Mouse (Mus musculus): Measurements from ENCODE around the gene Spsb1.

Spsb1 gene

GRCm38 (mm10) chr4:149951201-149951600 is 3.6 kb downstream of the Spsb1 start:
- no peak for DNase-seq (ENCODE audit: low spot score)

DNA sequence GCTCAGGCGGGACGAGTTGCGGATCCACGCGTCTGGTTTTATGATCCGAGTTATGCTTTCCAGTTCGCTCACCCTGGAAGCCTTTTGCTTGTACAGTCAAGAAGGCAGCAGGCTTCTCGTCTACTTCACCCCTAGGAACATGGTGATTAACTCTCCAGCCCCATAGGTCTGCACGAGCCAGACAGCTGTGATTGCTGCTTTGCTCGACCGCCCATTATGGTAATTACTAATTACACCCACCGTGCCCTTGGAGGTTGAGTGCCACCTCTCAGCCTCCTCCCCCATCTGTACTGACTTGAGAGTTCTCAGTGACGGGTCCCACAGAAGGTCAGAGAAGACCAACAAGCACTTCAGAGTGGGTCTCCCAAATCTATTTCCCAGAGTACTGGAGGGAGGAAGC is 5.2 kb downstream of the Spsb1 start:
- DNase-seq (ENCODE audit: low spot score), result no peak

- DNase-seq (ENCODE audit: low spot score), result no peak
Observed at GRCm38 (mm10) chr4:149948119-149948518, 6.7 kb downstream of the Spsb1 start.

DNA sequence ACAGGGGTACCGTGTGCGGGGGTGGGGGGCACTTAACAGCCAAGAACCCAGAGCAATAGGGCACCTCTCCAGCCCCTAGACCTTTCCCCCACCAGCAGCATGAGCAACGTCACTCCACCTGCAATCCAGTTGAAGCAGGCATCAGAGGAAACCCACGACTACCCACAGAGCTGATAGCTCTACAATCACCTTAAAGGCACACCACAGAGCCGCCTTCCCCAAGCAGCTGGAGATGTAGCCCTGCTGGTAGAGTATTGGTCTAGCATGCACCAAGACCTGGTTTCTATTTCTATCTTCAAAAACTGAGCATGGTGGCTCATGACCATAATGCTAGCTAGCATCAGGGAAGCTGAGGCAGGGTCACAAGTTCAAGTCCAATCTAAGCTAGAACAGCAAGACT is 7.4 kb downstream of the Spsb1 start:
- no peak for DNase-seq (ENCODE audit: low spot score)

GRCm38 (mm10) chr4:149945194-149945593 is 9.6 kb downstream of the Spsb1 start:
- no peak for DNase-seq (ENCODE audit: low spot score)

- DNase-seq (ENCODE audit: low spot score), result no peak
Observed at GRCm38 (mm10) chr4:149944214-149944613, 10.6 kb downstream of the Spsb1 start.

DNA sequence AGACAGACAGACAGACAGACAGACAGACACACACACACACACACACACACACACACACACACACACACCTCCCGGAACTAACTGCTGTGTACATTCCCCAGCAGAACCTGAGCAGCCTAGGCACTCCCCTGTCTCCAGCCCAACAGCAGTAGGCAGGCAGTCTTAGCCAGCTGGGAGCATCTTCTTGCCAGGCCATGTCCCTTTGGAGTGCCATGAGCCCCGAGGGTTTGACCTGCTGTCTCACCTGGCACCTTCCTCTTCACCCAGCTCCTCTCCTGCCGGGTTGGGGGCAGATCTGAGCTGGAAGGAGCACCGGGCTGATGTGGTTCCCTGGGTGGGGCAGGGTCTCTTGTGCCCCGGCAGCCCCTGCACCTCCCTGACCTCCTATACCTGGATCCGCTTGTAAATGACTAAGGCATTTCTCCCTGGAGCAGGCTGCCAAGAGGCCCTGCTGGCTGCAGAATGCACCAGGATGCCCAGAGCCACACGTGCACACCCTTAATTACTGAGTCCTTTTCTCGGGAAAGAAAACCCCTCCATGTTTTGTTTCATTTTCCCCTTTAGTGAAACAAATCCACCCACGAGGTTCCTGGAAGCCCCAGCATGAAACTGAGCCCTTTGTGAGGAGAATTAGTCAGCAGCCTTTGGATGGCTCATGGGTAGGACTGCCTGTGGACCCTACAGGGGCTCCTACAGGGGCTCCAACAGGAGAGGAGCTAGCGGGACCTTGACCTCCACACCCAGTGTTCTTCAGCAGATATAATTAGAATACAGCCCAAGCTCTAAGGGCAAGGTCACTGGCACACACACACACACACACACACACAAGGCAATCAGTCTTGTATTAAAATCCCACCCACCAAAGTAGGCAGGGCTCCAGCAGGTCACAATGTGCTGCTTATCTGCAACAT is 11.8 kb downstream of the Spsb1 start:
- no peak for DNase-seq (ENCODE audit: low spot score)

- no peak for DNase-seq (ENCODE audit: low spot score)
Observed at GRCm38 (mm10) chr4:149941067-149941755, 13.6 kb downstream of the Spsb1 start.

- no peak for DNase-seq (ENCODE audit: low spot score)
Observed at GRCm38 (mm10) chr4:149938701-149939100, 16.1 kb downstream of the Spsb1 start.

DNA sequence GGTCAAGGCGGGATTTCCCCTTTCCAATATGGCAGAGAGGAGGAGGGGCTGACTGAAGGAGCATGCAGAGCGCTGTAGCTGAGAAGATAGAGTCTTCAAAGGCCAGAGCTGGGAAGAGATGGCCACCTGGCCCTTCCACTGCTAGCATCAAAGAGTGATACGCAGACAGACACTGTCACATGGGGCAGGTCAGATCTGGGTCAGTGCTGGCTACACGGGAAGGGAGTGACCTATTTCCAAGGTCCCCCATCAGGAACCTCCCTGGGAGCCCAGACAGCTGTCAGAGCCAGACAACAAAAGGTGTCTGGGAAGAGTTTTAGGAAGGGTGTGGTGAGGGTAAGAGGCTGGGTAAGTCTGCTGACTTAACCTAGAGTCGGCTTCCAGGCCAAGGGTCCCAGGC is 17.9 kb downstream of the Spsb1 start:
- DNase-seq (ENCODE audit: low spot score), result no peak

DNA sequence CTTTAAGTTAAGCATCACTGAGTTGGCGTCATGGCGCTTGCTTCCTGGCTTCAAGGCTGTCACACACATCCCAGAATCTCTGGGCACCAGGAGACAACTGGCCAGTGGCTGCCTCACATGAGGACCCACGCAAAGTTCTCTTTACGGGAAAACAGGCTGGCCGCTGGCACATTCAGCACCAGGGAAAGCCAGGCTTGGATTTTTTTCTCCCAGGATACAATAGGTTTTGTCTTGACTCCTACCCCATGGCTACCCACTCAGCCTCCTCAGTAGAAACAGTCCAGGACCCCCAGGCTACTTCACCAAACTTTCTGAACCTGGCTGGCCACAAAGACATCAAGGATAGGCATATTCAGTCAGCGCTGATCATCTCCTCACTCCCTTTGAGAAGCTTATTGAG is 19.4 kb downstream of the Spsb1 start:
- no peak for DNase-seq (ENCODE audit: low spot score)

- DNase-seq (ENCODE audit: low spot score), result no peak
Observed at GRCm38 (mm10) chr4:149933519-149934245, 21.2 kb downstream of the Spsb1 start.

DNA sequence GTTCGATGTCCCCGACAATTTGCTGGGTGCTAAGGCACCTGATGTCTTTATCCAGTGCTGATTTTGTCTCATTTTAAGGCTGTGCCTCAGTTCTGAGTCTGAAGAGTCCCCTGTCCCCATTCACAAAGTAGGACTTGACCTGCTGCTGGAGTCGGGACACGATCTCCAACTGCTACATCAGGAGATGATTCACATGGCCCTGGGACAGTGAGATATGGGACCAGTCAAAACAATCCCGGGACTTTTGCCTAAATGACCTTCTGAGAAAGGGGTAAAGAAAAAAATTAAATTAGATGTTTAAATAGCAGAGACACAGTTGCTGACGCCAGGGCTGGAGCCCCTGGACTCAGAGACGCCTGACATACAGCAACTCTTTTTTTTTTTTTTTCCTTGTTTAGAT is 21.8 kb downstream of the Spsb1 start:
- DNase-seq (ENCODE audit: low spot score), result no peak

DNA sequence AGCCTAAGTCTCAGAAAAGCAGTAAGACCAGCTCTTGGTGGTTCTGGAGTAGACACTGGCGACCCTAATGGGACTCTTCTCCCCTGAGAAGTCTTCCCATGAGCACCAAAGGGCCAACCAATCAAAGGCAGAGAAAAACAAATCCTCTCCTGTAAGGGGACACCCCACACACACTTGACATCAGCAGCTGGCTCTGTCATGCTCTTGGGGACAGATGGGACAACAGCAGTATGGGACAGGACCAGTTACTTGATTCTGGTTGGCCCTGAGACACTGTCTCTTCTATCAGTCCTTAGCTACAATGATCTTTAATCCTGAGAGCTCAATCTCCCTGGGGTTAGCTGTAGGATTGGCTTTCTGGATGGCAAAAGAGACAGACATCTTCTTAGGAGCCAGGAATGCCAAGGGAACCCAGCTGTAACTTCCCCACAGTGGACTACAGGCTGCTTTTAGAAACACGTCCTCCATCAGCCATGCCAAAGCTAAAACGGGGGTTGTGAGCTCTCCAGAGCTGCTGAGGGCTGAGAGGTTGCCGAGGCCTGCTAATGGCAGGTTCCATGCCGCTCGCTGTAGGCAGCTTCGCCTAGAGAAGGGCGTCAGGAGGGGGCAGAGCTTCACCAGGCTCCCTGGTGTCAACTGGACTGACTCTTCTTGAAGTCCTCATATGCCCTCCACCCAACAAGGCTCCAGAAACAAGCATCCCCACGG is 22.6 kb downstream of the Spsb1 start:
- DNase-seq (ENCODE audit: low spot score), result no peak

GRCm38 (mm10) chr4:149930755-149931154 is 24.1 kb downstream of the Spsb1 start:
- no peak for DNase-seq (ENCODE audit: low spot score)

DNA sequence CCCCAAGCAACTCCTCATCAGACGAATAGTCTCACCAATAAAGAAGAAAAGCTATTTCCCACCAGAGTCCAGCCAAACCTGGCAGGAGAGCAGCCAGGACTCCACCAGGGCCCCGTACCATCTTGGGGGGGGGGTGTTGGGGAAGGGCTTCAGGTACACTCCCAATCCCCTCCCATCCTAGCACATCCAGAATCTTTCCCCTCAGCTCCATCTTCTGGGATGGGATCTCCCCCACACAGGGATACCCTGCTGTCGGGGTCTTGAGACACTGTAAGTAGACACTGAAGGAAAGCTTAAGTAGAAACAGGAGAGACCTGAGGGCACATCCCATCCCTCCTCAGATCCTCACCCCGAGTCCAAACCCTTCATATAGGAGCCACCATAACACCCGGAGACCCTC is 31.8 kb downstream of the Spsb1 start:
- no peak for DNase-seq (ENCODE audit: low spot score)

- no peak for DNase-seq (ENCODE audit: low spot score)
Observed at GRCm38 (mm10) chr4:149922121-149922718, 32.6 kb downstream of the Spsb1 start.

GRCm38 (mm10) chr4:149920886-149921285 is 34.0 kb downstream of the Spsb1 start:
- DNase-seq (ENCODE audit: low spot score), result no peak

DNA sequence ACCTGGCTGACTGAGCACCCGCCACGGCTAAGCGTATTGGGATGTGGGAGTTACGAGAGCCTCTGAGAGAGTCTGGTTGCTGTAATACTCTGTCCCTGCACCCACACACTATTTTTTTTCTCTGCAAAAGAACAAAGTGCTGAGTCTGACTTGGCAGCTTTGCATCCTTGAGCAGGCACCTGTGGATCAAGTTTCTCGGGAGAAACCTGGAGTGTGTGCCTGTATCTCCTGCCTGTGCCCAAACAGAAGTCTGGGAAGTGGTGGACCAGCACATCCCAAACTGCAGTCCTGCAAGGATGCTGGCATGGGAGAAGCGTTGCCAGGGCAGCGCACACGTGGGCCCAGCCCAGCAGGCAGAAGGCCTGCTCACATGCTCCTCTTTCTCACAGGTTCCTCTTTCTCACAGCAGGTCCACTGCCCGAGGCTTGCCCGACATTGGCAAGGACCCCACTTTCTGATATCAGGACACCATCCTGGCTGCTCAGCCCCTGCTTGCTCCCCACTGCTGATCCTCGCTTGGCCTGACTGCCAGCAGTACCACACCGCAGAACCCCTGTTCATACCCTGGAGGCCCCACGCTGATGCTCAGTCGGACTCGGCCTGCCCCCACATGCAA is 36.3 kb downstream of the Spsb1 start:
- DNase-seq (ENCODE audit: low spot score), result peak; percentile 41

GRCm38 (mm10) chr4:149916831-149917230 is 38.0 kb downstream of the Spsb1 start:
- DNase-seq (ENCODE audit: low spot score), result no peak

DNA sequence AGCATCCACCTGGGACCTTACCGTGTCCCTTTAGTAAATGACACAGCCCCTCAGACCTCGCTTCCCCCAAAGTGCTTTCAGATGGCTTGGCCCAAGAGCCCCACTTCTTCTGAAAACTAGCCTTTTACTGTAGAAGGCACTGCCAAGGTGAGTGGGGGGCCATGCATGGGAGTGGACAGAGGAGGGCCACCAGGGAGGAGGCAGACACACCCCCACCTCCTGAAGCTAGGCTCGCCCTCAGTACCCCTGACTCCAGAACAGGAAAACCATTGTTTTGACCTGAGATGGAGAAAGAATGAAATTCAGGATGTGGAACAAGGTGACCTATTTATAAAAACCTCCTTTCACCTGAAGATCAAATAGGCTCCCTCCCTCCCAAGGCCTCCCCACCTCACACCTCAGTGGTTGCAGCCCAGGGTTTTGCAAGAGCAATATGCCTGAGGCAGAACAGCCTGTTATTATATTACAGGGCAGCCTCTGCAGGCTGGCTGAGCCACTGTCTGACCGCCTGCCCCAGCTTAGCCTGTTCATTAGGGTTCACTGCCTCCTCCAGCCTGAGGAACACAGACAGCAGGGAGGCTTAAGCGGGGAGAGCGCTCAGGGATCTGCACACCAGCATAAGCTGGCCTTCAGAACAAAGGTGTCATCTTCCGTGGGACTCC is 41.0 kb downstream of the Spsb1 start:
- DNase-seq (ENCODE audit: low spot score), result no peak

Data from left cerebral cortex, adult 11 months (tissue).